Mouse (Mus musculus) MEL (cell line): ENCODE measurements at regions not wholly inside any gene's neighbourhood (a gene's known extent, or its start where the extent isn't known, plus 50 kb on each side); places are given as distances from the start of the nearest gene placed in this dataset.

Experiments
- CTCF ChIP-seq, 3 experiments: IDR thresholded peaks in 2 of 3; conservative IDR thresholded peaks in 1 of 3; 2 replicates each; pipeline ENCODE4 v1.5.1; 2011 to 2012; ENCODE audit warnings: low read length in 3 of 3, low read depth in 2 of 3, mild to moderate bottlenecking in 2 of 3, improper control_type of control experiment in 1 of 3, inconsistent platforms in 1 of 3, mixed read lengths in 1 of 3, moderate library complexity in 1 of 3; ENCODE audit not compliant: control insufficient read depth in 1 of 3, insufficient read depth in 1 of 3, poor library complexity in 1 of 3, severe bottlenecking in 1 of 3
- E2F4 ChIP-seq: IDR thresholded peaks from 2 replicates; pipeline ENCODE4 v1.6.1; 2011; ENCODE audit warnings: low read depth, low read length, improper control_type of control experiment, borderline replicate concordance
- EP300 ChIP-seq, 2 experiments: IDR thresholded peaks; 2 replicates each; pipeline ENCODE4 v1.6.1; 2011; ENCODE audit warnings: improper control_type of control experiment in 2 of 2, low read length in 2 of 2, low read depth in 1 of 2, mild to moderate bottlenecking in 1 of 2
- GABPA ChIP-seq: IDR thresholded peaks from 2 replicates; pipeline ENCODE4 v1.6.1; 2012; ENCODE audit warnings: low read depth, mild to moderate bottlenecking, inconsistent platforms, low read length, improper control_type of control experiment, moderate library complexity
- GATA1 ChIP-seq: IDR thresholded peaks from 2 replicates; pipeline ENCODE4 v1.6.1; 2011; ENCODE audit warnings: low read depth, low read length, improper control_type of control experiment
- HCFC1 ChIP-seq: IDR thresholded peaks from 2 replicates; pipeline ENCODE4 v1.6.1; 2012; ENCODE audit warnings: low read depth, mild to moderate bottlenecking, inconsistent platforms, low read length, improper control_type of control experiment, moderate library complexity
- MAFK ChIP-seq: IDR thresholded peaks from 2 replicates; pipeline ENCODE4 v1.6.1; 2011; ENCODE audit warnings: low read depth, mild to moderate bottlenecking, low read length, improper control_type of control experiment, borderline replicate concordance
- MAZ ChIP-seq: IDR thresholded peaks from 2 replicates; pipeline ENCODE4 v1.6.1; 2012; ENCODE audit warnings: low read depth, mild to moderate bottlenecking, inconsistent platforms, low read length, improper control_type of control experiment
- NRF1 ChIP-seq: IDR thresholded peaks from 2 replicates; pipeline ENCODE4 v1.6.1; 2014; ENCODE audit warnings: low read depth, mild to moderate bottlenecking, inconsistent platforms, low read length, improper control_type of control experiment, moderate library complexity; ENCODE audit not compliant: poor library complexity, insufficient read depth, severe bottlenecking
- POLR2A ChIP-seq, 2 experiments: IDR thresholded peaks; 2 replicates each; pipeline ENCODE4 v1.6.1; 2011 to 2012; ENCODE audit warnings: low read length in 2 of 2, mild to moderate bottlenecking in 2 of 2, control low read depth in 1 of 2, improper control_type of control experiment in 1 of 2, low read depth in 1 of 2, moderate library complexity in 1 of 2; ENCODE audit not compliant: control insufficient read depth in 1 of 2, insufficient read depth in 1 of 2, poor library complexity in 1 of 2
- POLR2AphosphoS2 ChIP-seq: IDR thresholded peaks from 2 replicates; pipeline ENCODE4 v1.6.1; 2011; ENCODE audit warnings: low read length, improper control_type of control experiment
- POLR2AphosphoS5 ChIP-seq: IDR thresholded peaks from 2 replicates; pipeline ENCODE4 v1.6.1; 2012; ENCODE audit warnings: low read depth, borderline replicate concordance, mild to moderate bottlenecking, inconsistent platforms, low read length, moderate library complexity, mixed read lengths
- SIN3A ChIP-seq: IDR thresholded peaks from 2 replicates; pipeline ENCODE4 v1.6.1; 2012; ENCODE audit warnings: low read length, improper control_type of control experiment, inconsistent platforms
- TBP ChIP-seq: IDR thresholded peaks from 2 replicates; pipeline ENCODE4 v1.8.0; 2011; ENCODE audit warnings: low read depth, low read length, improper control_type of control experiment

DNA sequence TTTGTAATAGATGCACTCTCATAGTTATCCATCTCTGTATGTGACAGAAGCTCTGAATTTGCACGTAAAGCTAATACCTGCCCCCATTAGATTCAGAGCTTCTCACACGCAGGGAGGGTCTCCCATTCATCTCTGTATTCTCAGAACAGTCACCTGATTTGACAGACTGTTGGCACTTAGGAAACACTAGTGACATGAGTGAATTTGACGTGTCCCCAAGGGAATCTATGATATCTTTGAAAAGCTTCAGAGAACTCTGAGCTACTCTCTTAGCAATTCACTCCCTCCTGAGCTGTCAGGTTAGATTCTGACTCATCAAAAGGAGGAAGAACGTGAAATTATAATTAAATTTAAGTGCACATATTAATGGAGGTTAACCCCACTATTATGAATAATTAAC is 423.1 kb downstream of the Ipo11 start:
- TF ChIP-seq E2F4: no peak
- no peak for TF ChIP-seq EP300 (IDR thresholded peaks at IDR 0.05; ENCODE audit: low read depth in 1 of 2, low read length in 2 of 2)
- TF ChIP-seq GABPA: no peak
- no peak for TF ChIP-seq POLR2AphosphoS5
- no peak for TF ChIP-seq GATA1
- TF ChIP-seq TBP: no peak
- no peak for TF ChIP-seq CTCF (IDR thresholded peaks at IDR 0.05 in 2 of 3, conservative IDR thresholded peaks at IDR 0.05 in 1 of 3; ENCODE audit: control insufficient read depth in 1 of 3, insufficient read depth in 1 of 3, low read depth in 2 of 3, low read length in 3 of 3, poor library complexity in 1 of 3, severe bottlenecking in 1 of 3)
- TF ChIP-seq SIN3A: no peak
- no peak for TF ChIP-seq MAZ
- TF ChIP-seq POLR2A (IDR thresholded peaks at IDR 0.05; ENCODE audit: control insufficient read depth in 1 of 2, insufficient read depth in 1 of 2, low read depth in 1 of 2, low read length in 2 of 2, poor library complexity in 1 of 2): no peak
- no peak for TF ChIP-seq MAFK
- TF ChIP-seq NRF1: no peak
- TF ChIP-seq HCFC1: no peak
- no peak for TF ChIP-seq POLR2AphosphoS2
